ENCODE assay signal across 8 mouse cellular contexts in the genomic region with DNA sequence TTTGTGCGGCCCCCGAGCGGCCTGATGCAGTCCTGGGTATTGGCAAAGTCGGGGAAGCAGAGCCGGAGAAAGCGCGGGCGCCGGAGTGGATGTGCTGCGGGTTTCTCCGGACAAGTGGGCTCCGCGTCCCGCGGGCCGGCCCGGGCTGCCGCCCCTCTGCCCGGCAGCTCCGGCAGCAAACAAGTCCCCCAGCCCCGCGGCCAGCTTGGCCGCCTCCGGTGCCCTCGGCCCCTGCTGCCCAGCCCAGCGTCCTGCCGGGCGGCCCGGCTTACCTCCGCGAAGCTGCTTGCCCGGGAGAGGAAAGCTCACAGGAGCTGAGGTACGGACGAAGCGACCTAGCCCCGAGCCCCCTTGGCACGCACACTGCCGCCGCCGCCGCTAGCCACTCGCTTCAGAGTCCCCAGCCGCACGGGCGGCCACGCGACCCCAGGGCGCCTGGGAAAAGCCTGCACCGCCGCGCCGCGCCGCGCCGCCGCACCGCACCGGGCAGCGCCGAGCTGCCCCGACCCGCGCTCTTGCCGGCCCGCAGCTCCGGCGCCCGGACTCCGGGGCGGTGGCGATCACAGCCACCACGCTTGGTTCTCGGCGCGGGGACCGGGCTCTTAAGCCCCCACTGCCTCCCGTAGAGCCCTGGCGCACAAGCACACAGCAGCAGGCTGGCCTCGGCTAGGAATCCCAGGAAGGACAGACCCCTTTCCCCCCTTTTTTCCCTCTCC. TPM values are rescaled to one million over a fixed set of nuclear protein-coding genes. Genes with fewer than 3 reads are reported as not detected.
DNase-seq lines count a peak whose midpoint lies in the region; ATAC-seq lines count a peak whose summit lies in the region.

No protein-coding gene starts in this region.

- peak; percentile 4 to 16 for DNase-seq in layer of hippocampus, postnatal 10 days (ENCODE audit: low spot score in 2 of 2)
- no peak for DNase-seq in layer of hippocampus, adult 11-12 months (ENCODE audit: low spot score)
- DNase-seq in NIH3T3 (ENCODE audit: low read depth) = peak; percentile 3
- DNase-seq in hindbrain, embryonic 11.5 days (ENCODE audit: low spot score) = no peak
- DNase-seq in c-Kit-positive CD71-positive TER-119-positive erythroid progenitor cells, embryonic 14.5 days (ENCODE audit: low spot score) = no peak

- no peaks in the 10 kb centered on the region for H3K36me3 ChIP-seq in hindbrain, embryonic 11.5 days (ENCODE audit: control insufficient read depth, insufficient read depth, low read length)
- no peaks in the 10 kb centered on the region for H3K36me3 ChIP-seq in liver, embryonic 16.5 days (ENCODE audit: control insufficient read depth, insufficient read depth)
- H3K36me3 ChIP-seq in stomach, embryonic 14.5 days (ENCODE audit: control insufficient read depth, insufficient read depth, low read length) = no peaks in the 10 kb centered on the region

- no peaks in the 10 kb centered on the region for H3K4me1 ChIP-seq in hindbrain, embryonic 11.5 days (replicated peaks; ENCODE audit: control insufficient read depth, insufficient read depth, low read length)
- no peaks in the 10 kb centered on the region for H3K4me1 ChIP-seq in liver, embryonic 16.5 days (ENCODE audit: control insufficient read depth, low read depth, low read length)
- no peaks in the 10 kb centered on the region for H3K4me1 ChIP-seq in stomach, embryonic 14.5 days (ENCODE audit: control insufficient read depth, insufficient read depth, low read length)

- peaks cover 48% of the 10 kb centered on the region for H3K27me3 ChIP-seq in hindbrain, embryonic 11.5 days (ENCODE audit: control insufficient read depth, insufficient read depth, low read length)
- H3K27me3 ChIP-seq in liver, embryonic 16.5 days (ENCODE audit: control insufficient read depth, insufficient read depth, low read depth, low read length) = peaks cover 57% of the 10 kb centered on the region
- peaks cover 15% of the 10 kb centered on the region; the same call in 1 of the 2 replicates for H3K27me3 ChIP-seq in stomach, embryonic 14.5 days (ENCODE audit: control insufficient read depth, insufficient read depth, low read length)

- H3K4me3 ChIP-seq in hindbrain, embryonic 11.5 days (ENCODE audit: low read depth, low read length) = peak overlapping the region; percentile 40
- peak overlapping the region; percentile 55 for H3K4me3 ChIP-seq in liver, embryonic 16.5 days (ENCODE audit: low read depth, low read length)
- H3K4me3 ChIP-seq in stomach, embryonic 14.5 days (ENCODE audit: low read depth, low read length) = peak overlapping the region; percentile 40

- H3K27ac ChIP-seq in hindbrain, embryonic 11.5 days (ENCODE audit: low read depth, low read length) = no peak overlapping the region
- H3K27ac ChIP-seq in liver, embryonic 16.5 days (ENCODE audit: low read length) = no peak overlapping the region
- no peak overlapping the region for H3K27ac ChIP-seq in stomach, embryonic 14.5 days (ENCODE audit: low read length)

- 0 out of 2 replicates have a peak, but pooled peaks have one; percentile 0 for ATAC-seq in common myeloid progenitor, adult 5-6 weeks (replicated peaks; ENCODE audit: low read depth, poor library complexity, severe bottlenecking)
- peak; percentile 64 for ATAC-seq in hindbrain, embryonic 11.5 days (ENCODE audit: low FRiP score)
- ATAC-seq in liver, embryonic 16.5 days (ENCODE audit: low read depth) = peak; percentile 33
- ATAC-seq in stomach, embryonic 14.5 days (ENCODE audit: insufficient number of reproducible peaks, insufficient read depth, low FRiP score, low read depth) = peak; percentile 38; the same call in 1 of the 2 replicates

- peak overlapping the region; percentile 27; the same call in 1 of the 2 replicates for H3K9ac ChIP-seq in hindbrain, embryonic 11.5 days (ENCODE audit: low read depth, low read length)
- H3K9ac ChIP-seq in liver, embryonic 16.5 days (ENCODE audit: low read depth, low read length) = no peak overlapping the region; the same call in 1 of the 2 replicates
- H3K9ac ChIP-seq in stomach, embryonic 14.5 days (replicated peaks; ENCODE audit: low read depth, low read length) = peak overlapping the region; percentile 10; the same call in 1 of the 2 replicates

- peak overlapping the region; percentile 84 for H3K4me2 ChIP-seq in hindbrain, embryonic 11.5 days (replicated peaks; ENCODE audit: low read depth, low read length)
- H3K4me2 ChIP-seq in liver, embryonic 16.5 days (ENCODE audit: low read depth, low read length) = peak overlapping the region; percentile 53
- H3K4me2 ChIP-seq in stomach, embryonic 14.5 days (replicated peaks; ENCODE audit: low read depth, low read length) = peak overlapping the region; percentile 88

- WGBS in hindbrain, embryonic 11.5 days = 8% methylated on average over 65 of the region's 80 CpGs
- WGBS in liver, embryonic 16.5 days (ENCODE audit: insufficient replicate concordance) = 16% methylated on average over 63 of the region's 80 CpGs
- 22% methylated on average over 70 of the region's 80 CpGs for WGBS in stomach, embryonic 14.5 days

- H3K9me3 ChIP-seq in hindbrain, embryonic 11.5 days (ENCODE audit: control insufficient read depth, low read length) = no peaks in the 10 kb centered on the region
- H3K9me3 ChIP-seq in liver, embryonic 16.5 days (replicated peaks; ENCODE audit: control insufficient read depth, low read length) = no peaks in the 10 kb centered on the region
- H3K9me3 ChIP-seq in stomach, embryonic 14.5 days (ENCODE audit: control insufficient read depth, low read depth, low read length) = no peaks in the 10 kb centered on the region

RNA-seq across cellular contexts. Expression of a gene that starts 0.6 kb away (rescaled TPM):
- total RNA-seq in layer of hippocampus, postnatal 10 days (2021) = 1 to 10 TPM; 3.1 to 3.2 TPM
- not detected in 2 replicates for total RNA-seq in common myeloid progenitor, adult 5-6 weeks (2017)
- polyA plus RNA-seq in hindbrain, embryonic 11.5 days (2014; fragmentation: Nextera tagmentation; extraction: Ambion mirVana) = 12.1 and 15.0 TPM in 2 replicates
- 39.9 and 40.3 TPM in 2 replicates for polyA plus RNA-seq in liver, embryonic 16.5 days (2015; fragmentation: Nextera tagmentation; extraction: Ambion mirVana)
- polyA plus RNA-seq in stomach, embryonic 14.5 days (2014; fragmentation: Nextera tagmentation; extraction: Ambion mirVana) = 3.8 and 5.1 TPM in 2 replicates

Comparison
In these comparisons a context has a peak if more than half of its experiments do, and no peak if none do; other contexts are left out.
1. DNase-seq: peak in layer of hippocampus, postnatal 10 days (2 of 2) and NIH3T3 (single experiment); none in layer of hippocampus, adult 11-12 months (single experiment), hindbrain, embryonic 11.5 days (single experiment) and c-Kit-positive CD71-positive TER-119-positive erythroid progenitor cells, embryonic 14.5 days (single experiment).
2. ATAC-seq: peak in every context shown above with its lines; median percentile 64 in hindbrain, embryonic 11.5 days; 38 in stomach, embryonic 14.5 days; 33 in liver, embryonic 16.5 days; 0 in common myeloid progenitor, adult 5-6 weeks.
3. Peak in every context shown above with its lines, with median percentiles within 50 percentile points of each other: H3K4me2 ChIP-seq and H3K4me3 ChIP-seq.